Mouse (Mus musculus): ENCODE measurements around the gene B3gntl1. TPM values are rescaled to one million over a fixed set of nuclear protein-coding genes. Genes with fewer than 3 reads are reported as not detected.

Gene B3gntl1
- polyA plus RNA-seq, 1 experiment from 2014 or later = 6.8 TPM

GRCm38 (mm10) chr11:121649900-121650299 lies 23.1 kb downstream of the B3gntl1 start:
- DNase-seq (ENCODE audit: low spot score) (no peak), ATAC-seq (ENCODE audit: insufficient number of reproducible peaks, low FRiP score, low TSS enrichment, low read depth) (no peak)
- H3K9ac ChIP-seq (ENCODE audit: low read length) = no peak overlapping the region
- no peaks in the 10 kb centered on the region for H3K4me1 ChIP-seq (ENCODE audit: control insufficient read depth, insufficient read depth, low read length)
- no peak overlapping the region for H3K4me2 ChIP-seq (ENCODE audit: low read depth, severe bottlenecking)
- H3K9me3 ChIP-seq (ENCODE audit: control insufficient read depth, low read length) = no peaks in the 10 kb centered on the region
- H3K27me3 ChIP-seq (ENCODE audit: control insufficient read depth, insufficient read depth, low read length) = no peaks in the 10 kb centered on the region
- no peak overlapping the region for H3K4me3 ChIP-seq (ENCODE audit: low read depth, low read length)
- no peaks in the 10 kb centered on the region for H3K36me3 ChIP-seq (ENCODE audit: control insufficient read depth, insufficient read depth, low read length)
- H3K27ac ChIP-seq (replicated peaks; ENCODE audit: low read depth, low read length) = no peak overlapping the region
- 79% methylated on average over 10 of the region's 10 CpGs for WGBS

GRCm38 (mm10) chr11:121648166-121648565 lies 24.8 kb downstream of the B3gntl1 start:
- no peaks in the 10 kb centered on the region for H3K9me3 ChIP-seq (ENCODE audit: control insufficient read depth, low read length)
- H3K4me1 ChIP-seq (ENCODE audit: control insufficient read depth, insufficient read depth, low read length) = no peaks in the 10 kb centered on the region
- no peak for ATAC-seq (ENCODE audit: insufficient number of reproducible peaks, low FRiP score, low TSS enrichment, low read depth)
- no peak for DNase-seq (ENCODE audit: low spot score)
- H3K9ac ChIP-seq (ENCODE audit: low read length) = no peak overlapping the region
- H3K4me3 ChIP-seq (ENCODE audit: low read depth, low read length) = no peak overlapping the region
- H3K36me3 ChIP-seq (ENCODE audit: control insufficient read depth, insufficient read depth, low read length) = no peaks in the 10 kb centered on the region
- H3K27ac ChIP-seq (replicated peaks; ENCODE audit: low read depth, low read length) = no peak overlapping the region
- H3K4me2 ChIP-seq (ENCODE audit: low read depth, severe bottlenecking) = no peak overlapping the region
- no peaks in the 10 kb centered on the region for H3K27me3 ChIP-seq (ENCODE audit: control insufficient read depth, insufficient read depth, low read length)
- WGBS = 96% methylated on average over 5 of the region's 5 CpGs

- ATAC-seq (ENCODE audit: insufficient number of reproducible peaks, low FRiP score, low TSS enrichment, low read depth) (no peak), DNase-seq (ENCODE audit: low spot score) (no peak)
- Histone ChIP-seq H3K36me3 (ENCODE audit: control insufficient read depth, insufficient read depth, low read length) (no peaks in the 10 kb centered on the region), H3K4me2 (ENCODE audit: low read depth, severe bottlenecking) (no peak overlapping the region), H3K27ac (replicated peaks; ENCODE audit: low read depth, low read length) (no peak overlapping the region), H3K27me3 (ENCODE audit: control insufficient read depth, insufficient read depth, low read length) (no peaks in the 10 kb centered on the region), H3K9me3 (ENCODE audit: control insufficient read depth, low read length) (no peaks in the 10 kb centered on the region), H3K4me1 (ENCODE audit: control insufficient read depth, insufficient read depth, low read length) (no peaks in the 10 kb centered on the region), H3K9ac (ENCODE audit: low read length) (no peak overlapping the region), H3K4me3 (ENCODE audit: low read depth, low read length) (no peak overlapping the region)
- WGBS = 80% methylated on average over 9 of the region's 9 CpGs
Observed at GRCm38 (mm10) chr11:121647321-121647720, 25.6 kb downstream of the B3gntl1 start.

- Histone ChIP-seq H3K4me2 (ENCODE audit: low read depth, severe bottlenecking) (no peak overlapping the region), H3K36me3 (ENCODE audit: control insufficient read depth, insufficient read depth, low read length) (no peaks in the 10 kb centered on the region), H3K4me1 (ENCODE audit: control insufficient read depth, insufficient read depth, low read length) (no peaks in the 10 kb centered on the region), H3K27ac (replicated peaks; ENCODE audit: low read depth, low read length) (no peak overlapping the region), H3K27me3 (ENCODE audit: control insufficient read depth, insufficient read depth, low read length) (no peaks in the 10 kb centered on the region), H3K4me3 (ENCODE audit: low read depth, low read length) (no peak overlapping the region), H3K9ac (ENCODE audit: low read length) (no peak overlapping the region), H3K9me3 (ENCODE audit: control insufficient read depth, low read length) (no peaks in the 10 kb centered on the region)
- no peak for DNase-seq (ENCODE audit: low spot score)
- 92% methylated on average over 6 of the region's 6 CpGs for WGBS
- ATAC-seq (ENCODE audit: insufficient number of reproducible peaks, low FRiP score, low TSS enrichment, low read depth) = no peak
Observed at GRCm38 (mm10) chr11:121645394-121645793, 27.6 kb downstream of the B3gntl1 start.

- WGBS = 86% methylated on average over 2 of the region's 2 CpGs
- H3K36me3 ChIP-seq (ENCODE audit: control insufficient read depth, insufficient read depth, low read length) = no peaks in the 10 kb centered on the region
- H3K27me3 ChIP-seq (ENCODE audit: control insufficient read depth, insufficient read depth, low read length) = no peaks in the 10 kb centered on the region
- H3K4me2 ChIP-seq (ENCODE audit: low read depth, severe bottlenecking) = no peak overlapping the region
- no peak overlapping the region for H3K27ac ChIP-seq (replicated peaks; ENCODE audit: low read depth, low read length)
- no peaks in the 10 kb centered on the region for H3K4me1 ChIP-seq (ENCODE audit: control insufficient read depth, insufficient read depth, low read length)
- H3K4me3 ChIP-seq (ENCODE audit: low read depth, low read length) = no peak overlapping the region
- no peaks in the 10 kb centered on the region for H3K9me3 ChIP-seq (ENCODE audit: control insufficient read depth, low read length)
- DNase-seq (ENCODE audit: low spot score) = no peak
- ATAC-seq (ENCODE audit: insufficient number of reproducible peaks, low FRiP score, low TSS enrichment, low read depth) = no peak
- H3K9ac ChIP-seq (ENCODE audit: low read length) = no peak overlapping the region
Observed at GRCm38 (mm10) chr11:121641501-121642145, 31.3 kb downstream of the B3gntl1 start.

GRCm38 (mm10) chr11:121636646-121637045 lies 36.3 kb downstream of the B3gntl1 start:
- Histone ChIP-seq H3K27me3 (ENCODE audit: control insufficient read depth, insufficient read depth, low read length) (no peaks in the 10 kb centered on the region), H3K27ac (replicated peaks; ENCODE audit: low read depth, low read length) (no peak overlapping the region), H3K36me3 (ENCODE audit: control insufficient read depth, insufficient read depth, low read length) (no peaks in the 10 kb centered on the region), H3K9ac (ENCODE audit: low read length) (no peak overlapping the region), H3K9me3 (ENCODE audit: control insufficient read depth, low read length) (no peaks in the 10 kb centered on the region), H3K4me1 (ENCODE audit: control insufficient read depth, insufficient read depth, low read length) (no peaks in the 10 kb centered on the region), H3K4me3 (ENCODE audit: low read depth, low read length) (no peak overlapping the region), H3K4me2 (ENCODE audit: low read depth, severe bottlenecking) (no peak overlapping the region)
- 95% methylated on average over 10 of the region's 10 CpGs for WGBS
- no peak for DNase-seq (ENCODE audit: low spot score)
- ATAC-seq (ENCODE audit: insufficient number of reproducible peaks, low FRiP score, low TSS enrichment, low read depth) = no peak

- no peak for ATAC-seq (ENCODE audit: insufficient number of reproducible peaks, low FRiP score, low TSS enrichment, low read depth)
- no peak for DNase-seq (ENCODE audit: low spot score)
- Histone ChIP-seq H3K36me3 (ENCODE audit: control insufficient read depth, insufficient read depth, low read length) (no peaks in the 10 kb centered on the region), H3K4me1 (ENCODE audit: control insufficient read depth, insufficient read depth, low read length) (no peaks in the 10 kb centered on the region), H3K9me3 (ENCODE audit: control insufficient read depth, low read length) (no peaks in the 10 kb centered on the region), H3K9ac (ENCODE audit: low read length) (no peak overlapping the region), H3K27me3 (ENCODE audit: control insufficient read depth, insufficient read depth, low read length) (no peaks in the 10 kb centered on the region), H3K4me2 (ENCODE audit: low read depth, severe bottlenecking) (no peak overlapping the region), H3K27ac (replicated peaks; ENCODE audit: low read depth, low read length) (no peak overlapping the region), H3K4me3 (ENCODE audit: low read depth, low read length) (no peak overlapping the region)
- WGBS = 92% methylated on average over 7 of the region's 7 CpGs
Observed at GRCm38 (mm10) chr11:121631410-121631809, 41.5 kb downstream of the B3gntl1 start.

- H3K4me2 ChIP-seq (ENCODE audit: low read depth, severe bottlenecking) = no peak overlapping the region
- no peaks in the 10 kb centered on the region for H3K27me3 ChIP-seq (ENCODE audit: control insufficient read depth, insufficient read depth, low read length)
- WGBS = 88% methylated on average over 4 of the region's 4 CpGs
- H3K4me1 ChIP-seq (ENCODE audit: control insufficient read depth, insufficient read depth, low read length) = no peaks in the 10 kb centered on the region
- DNase-seq (ENCODE audit: low spot score) (no peak), ATAC-seq (ENCODE audit: insufficient number of reproducible peaks, low FRiP score, low TSS enrichment, low read depth) (no peak)
- no peak overlapping the region for H3K4me3 ChIP-seq (ENCODE audit: low read depth, low read length)
- no peaks in the 10 kb centered on the region for H3K36me3 ChIP-seq (ENCODE audit: control insufficient read depth, insufficient read depth, low read length)
- H3K27ac ChIP-seq (replicated peaks; ENCODE audit: low read depth, low read length) = no peak overlapping the region
- no peaks in the 10 kb centered on the region for H3K9me3 ChIP-seq (ENCODE audit: control insufficient read depth, low read length)
- no peak overlapping the region for H3K9ac ChIP-seq (ENCODE audit: low read length)
Observed at GRCm38 (mm10) chr11:121630406-121630805, 42.5 kb downstream of the B3gntl1 start.

GRCm38 (mm10) chr11:121629529-121629928 lies 43.4 kb downstream of the B3gntl1 start:
- Histone ChIP-seq H3K4me3 (ENCODE audit: low read depth, low read length) (no peak overlapping the region), H3K9me3 (ENCODE audit: control insufficient read depth, low read length) (no peaks in the 10 kb centered on the region), H3K27ac (replicated peaks; ENCODE audit: low read depth, low read length) (no peak overlapping the region), H3K9ac (ENCODE audit: low read length) (no peak overlapping the region), H3K27me3 (ENCODE audit: control insufficient read depth, insufficient read depth, low read length) (no peaks in the 10 kb centered on the region), H3K4me1 (ENCODE audit: control insufficient read depth, insufficient read depth, low read length) (no peaks in the 10 kb centered on the region), H3K36me3 (ENCODE audit: control insufficient read depth, insufficient read depth, low read length) (no peaks in the 10 kb centered on the region), H3K4me2 (ENCODE audit: low read depth, severe bottlenecking) (no peak overlapping the region)
- DNase-seq (ENCODE audit: low spot score) (no peak), ATAC-seq (ENCODE audit: insufficient number of reproducible peaks, low FRiP score, low TSS enrichment, low read depth) (no peak)
- 95% methylated on average over 6 of the region's 6 CpGs for WGBS
